Mouse (Mus musculus) heart, adult 2 months (tissue): ENCODE results near the gene Smr2.

Experiments
- CTCF ChIP-seq: fragments of 200-600 bp; IDR thresholded peaks from 2 replicates; pipeline ENCODE4 v1.8.1; 2022; ENCODE audit warnings: antibody characterized with exemption, mild to moderate bottlenecking, moderate library complexity
- POLR2A ChIP-seq: fragments of 200-500 bp; IDR thresholded peaks from 2 replicates; pipeline ENCODE4 v1.6.1; 2011; ENCODE audit warnings: mild to moderate bottlenecking, low read depth, low read length, control low read depth; ENCODE audit not compliant: insufficient read depth

DNA sequence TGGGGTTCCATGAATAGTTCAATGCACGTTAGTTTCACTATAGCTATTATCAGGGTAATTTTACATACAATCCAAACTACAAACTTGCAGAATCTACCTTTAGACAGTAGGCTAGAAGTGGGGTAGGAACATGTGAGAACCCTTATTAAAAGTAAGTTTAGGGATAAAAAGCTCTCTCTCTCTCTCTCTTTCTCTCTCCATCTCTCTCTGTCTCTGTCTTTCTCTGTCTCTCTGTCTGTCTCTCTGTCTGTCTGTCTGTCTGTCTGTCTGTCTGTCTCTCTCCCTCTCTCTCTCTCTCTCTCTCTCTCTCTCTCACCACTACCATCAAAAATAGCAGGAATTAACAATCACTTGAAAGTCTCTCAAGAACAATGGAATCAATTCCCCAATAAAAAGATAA lies 25.1 kb downstream of the Smr2 start, which contains the start of gene Gm11116:
- TF ChIP-seq CTCF (no peak), POLR2A (no peak)
